Mouse (Mus musculus): Measurements from ENCODE around the gene Ero1l. TPM values are rescaled to one million over a fixed set of nuclear protein-coding genes. Genes with fewer than 3 reads are reported as not detected.

Gene Ero1l
- polyA plus RNA-seq, 1 experiment: 10.1 TPM

DNA sequence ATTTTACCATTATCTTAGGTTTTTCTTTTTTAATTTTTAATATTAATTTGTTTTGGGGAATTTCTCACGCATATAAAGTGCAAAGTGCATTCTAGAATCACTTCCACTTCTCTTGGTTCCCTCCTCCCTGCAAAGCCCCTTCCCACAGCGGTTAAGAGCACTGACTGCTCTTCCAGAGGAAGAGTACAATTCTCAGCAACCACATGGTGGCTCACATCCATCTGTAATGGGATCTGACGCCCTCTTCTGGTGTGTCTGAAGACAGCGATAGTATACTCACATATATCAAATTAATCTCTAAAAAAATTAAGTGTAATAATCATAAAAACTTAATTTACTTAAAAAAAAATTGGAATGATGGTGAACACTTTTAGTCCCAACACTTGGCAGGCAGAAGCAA, 14.2 kb downstream of the Ero1l start:
- DNase-seq (ENCODE audit: low read depth): no peak

GRCm38 (mm10) chr14:45303939-45304338, 14.6 kb downstream of the Ero1l start:
- no peak for DNase-seq (ENCODE audit: low read depth)

DNA sequence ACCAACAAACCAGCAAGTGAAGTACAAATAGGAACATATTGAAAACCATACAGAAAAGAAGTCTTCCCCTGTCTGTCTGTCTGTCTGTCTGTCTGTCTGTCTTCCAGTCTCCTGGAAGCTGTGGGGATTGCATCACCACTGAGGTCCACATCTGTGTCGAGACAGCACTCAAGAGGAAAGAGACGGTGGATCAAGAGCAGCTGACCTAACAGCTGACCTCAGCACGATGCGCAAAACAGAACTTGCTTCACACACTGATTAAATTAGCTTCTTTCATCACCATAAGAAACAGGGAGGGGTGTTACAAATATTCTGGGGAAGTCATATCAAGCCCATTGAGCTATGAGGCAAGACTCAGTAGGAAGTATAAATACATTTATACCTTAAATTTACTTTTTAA, 27.0 kb downstream of the Ero1l start:
- DNase-seq (ENCODE audit: low read depth): no peak

GRCm38 (mm10) chr14:45282066-45282465, 36.5 kb downstream of the Ero1l start:
- no peak for DNase-seq (ENCODE audit: low read depth)

DNA sequence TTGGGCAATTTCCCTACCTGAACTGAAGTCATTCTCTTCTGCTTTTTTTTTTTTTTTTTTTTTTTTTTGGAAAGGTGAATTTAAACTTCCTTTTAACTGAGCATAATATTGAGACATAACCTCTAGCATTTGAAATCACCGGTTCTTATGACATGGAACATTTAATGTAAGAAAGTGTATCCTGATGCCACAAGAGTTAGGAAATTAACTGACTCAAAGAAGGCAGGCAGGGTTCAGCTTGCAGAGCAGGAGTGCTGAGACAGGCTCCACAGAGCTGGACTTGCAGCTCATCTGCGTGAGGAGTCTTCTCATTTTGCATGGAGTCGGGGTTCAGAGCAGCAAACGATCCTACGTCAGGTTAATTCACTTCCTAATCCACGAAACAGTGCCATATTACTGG, 42.8 kb downstream of the Ero1l start:
- no peak for DNase-seq (ENCODE audit: low read depth)

DNA sequence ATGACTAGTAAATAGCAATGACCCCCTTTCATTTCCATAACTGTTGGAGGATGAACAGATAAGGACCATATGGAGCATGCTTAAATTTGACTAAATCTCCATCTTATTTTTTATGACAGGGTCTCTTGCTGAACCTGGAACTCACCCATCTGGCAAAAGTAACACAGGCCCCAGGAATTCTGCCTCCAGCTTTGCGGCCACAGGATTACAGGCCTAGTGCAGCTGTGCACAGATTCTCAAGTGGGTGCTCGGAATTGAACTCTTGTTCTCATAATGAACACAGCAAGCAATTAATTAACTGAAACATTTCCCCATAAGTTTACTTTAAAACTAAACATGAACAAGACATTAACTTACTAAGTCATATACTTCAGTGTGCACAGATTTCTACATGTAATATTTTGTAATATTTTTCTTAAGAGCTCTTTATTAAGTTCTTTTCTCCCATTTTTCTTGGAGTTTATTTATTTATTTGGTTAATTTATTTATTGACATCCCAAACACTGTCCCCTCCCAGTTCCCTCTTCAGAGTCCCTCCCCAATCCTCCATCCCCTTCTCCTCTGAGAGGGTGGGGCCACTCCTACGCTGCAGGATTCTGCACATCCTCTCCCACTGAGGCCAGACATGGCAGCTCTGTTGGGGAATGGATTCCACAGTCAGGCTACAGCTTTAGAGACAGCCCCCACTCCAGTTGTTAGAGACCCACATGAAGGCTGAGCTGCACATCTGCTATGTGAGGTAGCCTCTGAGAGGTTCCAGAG, 54.6 kb downstream of the Ero1l start:
- DNase-seq (ENCODE audit: low read depth): no peak

- no peak for DNase-seq (ENCODE audit: low read depth)
Measured at GRCm38 (mm10) chr14:45251548-45252076, 67.0 kb downstream of the Ero1l start.

DNA sequence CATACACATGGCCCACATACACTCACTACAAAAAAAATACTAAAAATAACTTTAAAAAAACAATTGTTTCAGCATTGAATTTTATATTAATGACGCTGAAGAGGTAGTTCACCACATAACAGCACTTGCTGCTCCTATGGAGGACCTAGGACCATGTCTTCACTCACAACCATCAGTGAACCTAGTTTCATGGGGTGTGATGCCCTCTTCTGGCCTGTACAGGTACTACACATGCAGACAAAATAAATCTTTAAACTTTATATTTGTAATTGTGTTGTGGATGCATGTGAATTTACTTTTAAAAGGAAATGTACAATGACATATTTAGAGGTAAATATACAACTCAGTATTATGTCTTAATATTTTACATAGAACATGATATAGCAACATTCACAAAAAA, 77.0 kb downstream of the Ero1l start:
- no peak for DNase-seq (ENCODE audit: low read depth)

GRCm38 (mm10) chr14:45239042-45239441, 79.5 kb downstream of the Ero1l start:
- DNase-seq (ENCODE audit: low read depth): no peak

Other genes starting within 250 kb of the Ero1l start
- 14.4 and 14.8 TPM in 2 replicates for gene Gpr137c, start 99.1 kb downstream of the Ero1l start, polyA plus RNA-seq (2012; rRNA removed)
- gene Txndc16, start 98.4 kb downstream of the Ero1l start, polyA plus RNA-seq (2012; rRNA removed): 18.7 and 20.8 TPM in 2 replicates
- 29.3 and 35.1 TPM in 2 replicates for gene Psmc6, start 11.0 kb upstream of the Ero1l start, polyA plus RNA-seq (2012; rRNA removed)
- 2.7 and 4.4 TPM in 2 replicates for gene Styx, start 32.3 kb upstream of the Ero1l start, polyA plus RNA-seq (2012; rRNA removed)
- gene Gnpnat1, start 86.1 kb upstream of the Ero1l start, polyA plus RNA-seq (2012; rRNA removed): 6.6 and 6.8 TPM in 2 replicates
- 54.9 and 65.2 TPM in 2 replicates for gene Fermt2, start 211.3 kb upstream of the Ero1l start, polyA plus RNA-seq (2012; rRNA removed)

Measured in gonadal fat pad, adult 2 months (tissue).